Mouse (Mus musculus) heart, embryonic 10.5 days (tissue): ENCODE results near the gene Ppp3r1. TPM values are rescaled to one million over a fixed set of nuclear protein-coding genes. Genes with fewer than 3 reads are reported as not detected.
A peak's percentile ranks its signal among the peaks of the same experiment; 100 is the strongest.

Experiments
- DNase-seq: peaks from one replicate; pipeline ENCODE4 v3.0.0-alpha.2; 2017; ENCODE audit warnings: low spot score
- H3K27ac ChIP-seq: fragments of 300-500 bp; sonication (generic); 2 replicates; pipeline ENCODE4 v1.5.1; 2016; ENCODE audit warnings: mild to moderate bottlenecking
- H3K27me3 ChIP-seq: fragments of 300-500 bp; sonication (generic); 2 replicates; pipeline ENCODE4 v1.6.1; 2016; ENCODE audit warnings: mild to moderate bottlenecking; ENCODE audit not compliant: poor library complexity, insufficient read depth, severe bottlenecking
- H3K36me3 ChIP-seq: fragments of 300-500 bp; sonication (generic); 2 replicates; pipeline ENCODE4 v1.6.1; 2016; ENCODE audit warnings: mild to moderate bottlenecking, moderate library complexity
- H3K4me1 ChIP-seq: fragments of 300-500 bp; sonication (generic); 2 replicates; pipeline ENCODE4 v1.6.1; 2016; ENCODE audit warnings: mild to moderate bottlenecking
- H3K4me3 ChIP-seq: fragments of 300-500 bp; sonication (generic); 2 replicates; pipeline ENCODE4 v1.5.1; 2016; ENCODE audit warnings: mild to moderate bottlenecking, moderate library complexity
- H3K9me3 ChIP-seq: fragments of 300-500 bp; sonication (generic); 2 replicates; pipeline ENCODE4 v1.6.1; 2016; ENCODE audit warnings: mild to moderate bottlenecking, moderate library complexity
- WGBS: fragments of 180-500 bp; shearing (Covaris S2); methylation state at CpG from one replicate; pipeline ENCODE4 v1.1.7; 2016; 5-methylcytosine and 5-hydroxymethylcytosine counted together
- polyA plus RNA-seq: library from polyadenylated mRNA; unstranded; fragments of >200 nt; fragmentation: Nextera tagmentation; extraction: Ambion mirVana; gene quantifications from 2 replicates; pipeline ENCODE4 v1.2.1, GENCODE M21; 2016

Ppp3r1 gene
- polyA plus RNA-seq, 1 experiment from 2014 or later = 76.7 TPM

DNA sequence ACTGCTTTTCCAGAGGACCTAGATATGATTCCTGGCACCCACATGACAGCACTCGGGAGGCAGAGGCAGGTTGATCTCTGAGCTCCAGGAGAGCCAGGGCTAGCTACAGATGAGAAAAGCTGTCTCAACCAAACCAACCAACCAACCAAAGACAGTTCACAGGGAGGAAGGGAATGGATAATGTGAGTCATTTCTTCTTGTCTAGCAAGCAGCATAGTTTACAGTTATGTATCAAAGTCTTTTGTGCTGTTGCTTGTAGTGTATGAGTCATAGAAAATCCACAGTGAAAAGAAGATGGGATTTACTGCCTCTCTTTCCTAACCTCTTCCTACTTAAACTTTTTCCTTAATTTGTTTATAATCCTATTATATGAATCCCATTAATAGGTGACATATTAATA lies 17.6 kb downstream of the Ppp3r1 start:
- WGBS = 96% methylated on average over 1 of the region's 1 CpGs
- DNase-seq = no peak
- H3K4me3 ChIP-seq = no peak overlapping the region
- H3K27me3 ChIP-seq = no peaks in the 10 kb centered on the region
- no peaks in the 10 kb centered on the region for H3K4me1 ChIP-seq
- no peak overlapping the region for H3K27ac ChIP-seq
- H3K9me3 ChIP-seq = no peaks in the 10 kb centered on the region; the same call in 1 of the 2 replicates
- H3K36me3 ChIP-seq = peaks cover 12% of the 10 kb centered on the region; the same call in 1 of the 2 replicates

GRCm38 (mm10) chr11:17180753-17181152 lies 21.7 kb downstream of the Ppp3r1 start:
- Histone ChIP-seq H3K9me3 (no peaks in the 10 kb centered on the region), H3K27ac (no peak overlapping the region), H3K27me3 (no peaks in the 10 kb centered on the region), H3K36me3 (peaks cover 6% of the 10 kb centered on the region; the same call in 1 of the 2 replicates), H3K4me3 (no peak overlapping the region), H3K4me1 (no peaks in the 10 kb centered on the region)
- DNase-seq = no peak
- WGBS = 75% methylated on average over 3 of the region's 3 CpGs

DNA sequence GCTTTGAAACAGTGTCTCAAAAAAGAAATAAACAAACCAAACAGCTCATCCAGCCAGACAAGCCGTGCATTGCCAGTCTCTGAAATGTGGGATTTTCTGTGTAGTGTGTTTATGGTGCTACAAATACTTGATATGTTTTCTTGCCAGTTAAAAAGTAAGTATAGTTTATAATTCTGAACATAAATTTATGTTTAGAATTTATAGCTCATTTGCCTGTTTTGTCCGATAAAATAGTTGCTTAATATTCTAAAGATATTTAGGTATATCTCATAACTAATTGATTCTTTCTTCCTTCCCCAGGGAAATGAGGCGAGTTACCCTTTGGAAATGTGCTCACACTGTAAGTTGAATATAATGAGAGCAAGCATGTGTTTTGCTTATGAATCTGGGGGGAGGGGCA lies 22.7 kb downstream of the Ppp3r1 start, which contains the start of gene Wdr92:
Wdr92 (plus strand) TSS at position 301 of the 400 bp plus-strand sequence.
- DNase-seq = no peak
- Histone ChIP-seq H3K27me3 (no peaks in the 10 kb centered on the region), H3K4me1 (no peaks in the 10 kb centered on the region), H3K9me3 (no peaks in the 10 kb centered on the region), H3K36me3 (peaks cover 6% of the 10 kb centered on the region; the same call in 1 of the 2 replicates), H3K27ac (no peak within 1 kb of the TSS), H3K4me3 (no peak within 1 kb of the TSS)
- WGBS = 93% methylated on average over 3 of the region's 3 CpGs

- Histone ChIP-seq H3K4me1 (no peaks in the 10 kb centered on the region), H3K27ac (no peak overlapping the region), H3K4me3 (no peak overlapping the region), H3K9me3 (no peaks in the 10 kb centered on the region), H3K27me3 (no peaks in the 10 kb centered on the region), H3K36me3 (peaks cover 6% of the 10 kb centered on the region; the same call in 1 of the 2 replicates)
- no peak for DNase-seq
- WGBS = 90% methylated on average over 2 of the region's 2 CpGs
These were observed 24.1 kb downstream of the Ppp3r1 start for GRCm38 (mm10) chr11:17183165-17183564.

GRCm38 (mm10) chr11:17187649-17188048 lies 28.6 kb downstream of the Ppp3r1 start:
- Histone ChIP-seq H3K27ac (no peak overlapping the region), H3K4me3 (no peak overlapping the region), H3K36me3 (peaks cover 11% of the 10 kb centered on the region; the same call in 1 of the 2 replicates), H3K27me3 (no peaks in the 10 kb centered on the region), H3K4me1 (no peaks in the 10 kb centered on the region), H3K9me3 (no peaks in the 10 kb centered on the region)
- WGBS = 81% methylated on average over 3 of the region's 3 CpGs
- DNase-seq = no peak

DNA sequence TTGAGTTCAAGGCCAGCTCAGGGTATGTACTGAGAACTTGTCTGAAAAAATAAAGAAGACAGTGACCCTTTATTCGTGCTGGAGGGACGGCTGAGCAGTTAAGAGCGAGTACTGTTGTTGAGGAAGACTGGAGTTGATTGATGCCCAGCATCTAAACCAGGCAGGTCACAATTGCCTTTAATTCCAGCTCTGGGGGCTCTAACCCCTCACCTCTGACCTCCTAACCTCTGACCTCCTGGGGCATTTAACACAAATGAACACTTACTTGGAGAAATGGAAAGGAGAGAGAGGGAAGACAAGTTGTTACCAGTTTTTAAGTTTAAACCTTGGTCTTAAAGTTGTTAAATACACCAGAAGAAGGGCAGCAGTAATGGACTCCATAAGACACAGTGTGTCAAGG lies 29.7 kb downstream of the Ppp3r1 start:
- Histone ChIP-seq H3K27me3 (no peaks in the 10 kb centered on the region), H3K27ac (no peak overlapping the region), H3K36me3 (peaks cover 5% of the 10 kb centered on the region; the same call in 1 of the 2 replicates), H3K4me3 (no peak overlapping the region), H3K9me3 (no peaks in the 10 kb centered on the region), H3K4me1 (no peaks in the 10 kb centered on the region)
- DNase-seq = no peak
- WGBS = 79% methylated on average over 3 of the region's 3 CpGs

DNA sequence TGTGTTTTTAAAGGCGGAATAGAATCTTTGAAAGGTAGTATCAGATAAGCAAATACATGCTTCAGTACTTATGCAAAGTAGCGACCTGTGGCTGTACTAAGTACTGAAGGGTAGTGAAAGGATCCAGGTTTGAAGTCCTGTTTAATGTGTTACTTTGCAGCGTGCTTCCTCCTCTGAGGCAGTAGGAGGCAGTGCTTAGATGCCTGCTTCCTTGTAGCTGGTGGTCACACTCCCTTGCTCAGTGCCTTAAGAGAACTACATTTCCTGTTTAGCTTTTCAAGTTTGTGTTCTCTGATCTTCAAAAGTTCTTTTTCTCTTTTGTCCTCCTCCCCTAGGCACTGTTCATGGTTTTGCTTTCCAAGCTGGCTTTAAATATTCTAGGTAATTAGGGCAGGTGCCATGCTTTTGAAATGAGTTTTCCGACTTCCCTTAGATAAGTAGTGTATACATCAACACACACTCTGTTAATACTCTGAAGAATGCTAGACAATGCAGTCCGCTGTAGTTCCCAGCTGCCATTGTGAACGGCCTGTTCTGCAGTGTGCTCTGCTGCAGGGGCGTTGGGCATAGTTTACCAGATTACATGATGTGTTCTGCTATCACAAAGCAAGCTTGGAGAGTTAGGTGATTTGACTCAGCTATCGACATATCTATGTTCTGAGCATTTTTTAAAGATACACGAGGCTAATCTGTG lies 33.2 kb downstream of the Ppp3r1 start:
- Histone ChIP-seq H3K27me3 (no peaks in the 10 kb centered on the region), H3K36me3 (peaks cover 37% of the 10 kb centered on the region), H3K4me1 (no peaks in the 10 kb centered on the region), H3K27ac (no peak overlapping the region), H3K9me3 (no peaks in the 10 kb centered on the region), H3K4me3 (no peak overlapping the region)
- DNase-seq = no peak
- WGBS = 76% methylated on average over 9 of the region's 9 CpGs

GRCm38 (mm10) chr11:17199170-17199569 lies 40.1 kb downstream of the Ppp3r1 start:
- no peak for DNase-seq
- no peaks in the 10 kb centered on the region for H3K4me1 ChIP-seq
- no peaks in the 10 kb centered on the region for H3K9me3 ChIP-seq
- 90% methylated on average over 5 of the region's 5 CpGs for WGBS
- H3K27ac ChIP-seq = no peak overlapping the region
- peaks cover 59% of the 10 kb centered on the region for H3K36me3 ChIP-seq
- no peak overlapping the region for H3K4me3 ChIP-seq
- H3K27me3 ChIP-seq = no peaks in the 10 kb centered on the region

- H3K4me3 ChIP-seq = no peak overlapping the region
- no peak for DNase-seq
- peaks cover 54% of the 10 kb centered on the region for H3K36me3 ChIP-seq
- H3K27ac ChIP-seq = no peak overlapping the region
- no peaks in the 10 kb centered on the region for H3K4me1 ChIP-seq
- no peaks in the 10 kb centered on the region for H3K9me3 ChIP-seq
- no peaks in the 10 kb centered on the region for H3K27me3 ChIP-seq
- 88% methylated on average over 3 of the region's 3 CpGs for WGBS
These were observed 40.9 kb downstream of the Ppp3r1 start for GRCm38 (mm10) chr11:17199840-17200501.

GRCm38 (mm10) chr11:17200936-17201335 lies 41.9 kb downstream of the Ppp3r1 start:
- Histone ChIP-seq H3K4me1 (no peaks in the 10 kb centered on the region), H3K9me3 (no peaks in the 10 kb centered on the region), H3K36me3 (peaks cover 48% of the 10 kb centered on the region), H3K27ac (no peak overlapping the region), H3K4me3 (no peak overlapping the region), H3K27me3 (no peaks in the 10 kb centered on the region)
- DNase-seq = no peak
- WGBS = 94% methylated on average over 4 of the region's 4 CpGs

GRCm38 (mm10) chr11:17202481-17202880 lies 43.4 kb downstream of the Ppp3r1 start:
- H3K4me1 ChIP-seq = no peaks in the 10 kb centered on the region
- H3K4me3 ChIP-seq = no peak overlapping the region
- H3K9me3 ChIP-seq = no peaks in the 10 kb centered on the region
- no peak for DNase-seq
- WGBS = 86% methylated on average over 6 of the region's 6 CpGs
- H3K27ac ChIP-seq = no peak overlapping the region
- no peaks in the 10 kb centered on the region for H3K27me3 ChIP-seq
- H3K36me3 ChIP-seq = peaks cover 45% of the 10 kb centered on the region

- DNase-seq = peak; percentile 98
- Histone ChIP-seq H3K27ac (peak within 1 kb of the TSS; percentile 94), H3K27me3 (no peaks in the 10 kb centered on the region), H3K36me3 (peaks cover 22% of the 10 kb centered on the region), H3K9me3 (no peaks in the 10 kb centered on the region), H3K4me1 (peaks cover 14% of the 10 kb centered on the region), H3K4me3 (peak within 1 kb of the TSS; percentile 84)
- WGBS = under 1% methylated on average over 65 of the region's 65 CpGs
These were observed 52.4 kb downstream of the Ppp3r1 start, which contains the start of gene Pno1 for GRCm38 (mm10) chr11:17211258-17212140. Gene Pno1, minus strand, starts transcription at chr11:17211568.
